Mouse (Mus musculus) hindbrain, embryonic 13.5 days (tissue): ENCODE data around the gene Serpina9. TPM values are rescaled to one million over a fixed set of nuclear protein-coding genes. Genes with fewer than 3 reads are reported as not detected.
"Not testable (repeated sequence)": the region's sequence is repeated elsewhere in the genome, so short reads cannot be mapped to it uniquely, and the experiment has no call there.

ENCODE experiments used
- ATAC-seq: fragments of 200-750 bp; cut with Nextera tagmentation; 2 replicates; pipeline ENCODE4 v1.8.0; 2017; ENCODE audit warnings: moderate TSS enrichment; ENCODE audit not compliant: low FRiP score
- H3K27ac ChIP-seq: fragments of 300-500 bp; sonication (generic); 2 replicates; pipeline ENCODE4 v1.5.1; 2015; ENCODE audit warnings: inconsistent platforms, mild to moderate bottlenecking, moderate library complexity
- H3K27me3 ChIP-seq: fragments of 300-500 bp; sonication (generic); 2 replicates; pipeline ENCODE4 v1.6.1; 2015; ENCODE audit warnings: mild to moderate bottlenecking, inconsistent platforms
- H3K36me3 ChIP-seq: fragments of 300-500 bp; sonication (generic); 2 replicates; pipeline ENCODE4 v1.6.1; 2015; ENCODE audit warnings: mild to moderate bottlenecking, inconsistent platforms
- H3K4me1 ChIP-seq: fragments of 300-500 bp; sonication (generic); replicated peaks from 2 replicates; pipeline ENCODE4 v1.6.1; 2015; ENCODE audit warnings: inconsistent platforms
- H3K4me2 ChIP-seq: fragments of 300-500 bp; sonication (generic); 2 replicates; pipeline ENCODE4 v1.6.1; 2015; ENCODE audit warnings: inconsistent platforms, mild to moderate bottlenecking, moderate library complexity
- H3K4me3 ChIP-seq: fragments of 300-500 bp; sonication (generic); 2 replicates; pipeline ENCODE4 v1.5.1; 2015; ENCODE audit warnings: mild to moderate bottlenecking, inconsistent platforms
- H3K9ac ChIP-seq: fragments of 300-500 bp; sonication (generic); 2 replicates; pipeline ENCODE4 v1.6.1; 2015; ENCODE audit warnings: mild to moderate bottlenecking, inconsistent platforms
- H3K9me3 ChIP-seq: fragments of 300-500 bp; sonication (generic); 2 replicates; pipeline ENCODE4 v1.6.1; 2016; ENCODE audit warnings: inconsistent platforms
- WGBS: fragments of 180-500 bp; shearing (Covaris S2); methylation state at CpG from one replicate; pipeline ENCODE4 v1.1.7; 2015; 5-methylcytosine and 5-hydroxymethylcytosine counted together
- polyA plus RNA-seq: library from polyadenylated mRNA; unstranded; fragments of >200 nt; fragmentation: Nextera tagmentation; extraction: Ambion mirVana; gene quantifications from 2 replicates; pipeline ENCODE4 v1.2.1, GENCODE M21; 2015

The Serpina9 gene
- polyA plus RNA-seq, 1 experiment from 2014 or later: not detected

GRCm38 (mm10) chr12:103962337-103962736 lies 51.2 kb downstream of the Serpina9 start:
- no peaks in the 10 kb centered on the region for H3K4me1 ChIP-seq
- H3K27ac ChIP-seq: no peak overlapping the region
- no peaks in the 10 kb centered on the region for H3K36me3 ChIP-seq
- H3K9ac ChIP-seq: no peak overlapping the region
- H3K9me3 ChIP-seq: 0 out of 2 replicates have a peak, but pooled peaks cover 11% of the 10 kb centered on the region
- H3K4me3 ChIP-seq: no peak overlapping the region
- H3K4me2 ChIP-seq: no peak overlapping the region
- no peaks in the 10 kb centered on the region for H3K27me3 ChIP-seq
- WGBS: 85% methylated on average over 5 of the region's 5 CpGs
- no peak for ATAC-seq

- Histone ChIP-seq H3K36me3 (no peaks in the 10 kb centered on the region), H3K4me2 (no peak overlapping the region), H3K4me3 (no peak overlapping the region), H3K27ac (no peak overlapping the region), H3K4me1 (no peaks in the 10 kb centered on the region), H3K9me3 (0 out of 2 replicates have a peak, but pooled peaks cover 11% of the 10 kb centered on the region), H3K27me3 (no peaks in the 10 kb centered on the region), H3K9ac (no peak overlapping the region)
- 100% methylated on average over 1 of the region's 1 CpGs for WGBS
- ATAC-seq: no peak
These were observed 51.8 kb downstream of the Serpina9 start for GRCm38 (mm10) chr12:103961716-103962115.

GRCm38 (mm10) chr12:103958798-103959197 lies 54.8 kb downstream of the Serpina9 start, which contains the start of gene Serpina1e:
TSS of gene Serpina1e (minus strand) at chr12:103958975.
- 84% methylated on average over 3 of the region's 3 CpGs for WGBS
- no peaks in the 10 kb centered on the region for H3K4me1 ChIP-seq

GRCm38 (mm10) chr12:103956555-103956954 lies 57.0 kb downstream of the Serpina9 start:
- not testable (repeated sequence) for ATAC-seq, H3K4me3 ChIP-seq, H3K9ac ChIP-seq, H3K27me3 ChIP-seq, H3K36me3 ChIP-seq, H3K4me1 ChIP-seq, H3K4me2 ChIP-seq, H3K27ac ChIP-seq
- H3K9me3 ChIP-seq: 0 out of 2 replicates have a peak, but pooled peaks cover 11% of the 10 kb centered on the region
- WGBS: 87% methylated on average over 2 of the region's 2 CpGs

More at GRCm38 (mm10) chr12:103958798-103959197, 54.8 kb downstream of the Serpina9 start, which contains the start of gene Serpina1e:
- Histone ChIP-seq H3K9ac (no peak within 1 kb of the TSS), H3K27ac (no peak within 1 kb of the TSS), H3K36me3 (no peaks in the 10 kb centered on the region), H3K9me3 (0 out of 2 replicates have a peak, but pooled peaks cover 11% of the 10 kb centered on the region), H3K4me3 (no peak within 1 kb of the TSS), H3K27me3 (no peaks in the 10 kb centered on the region), H3K4me2 (no peak within 1 kb of the TSS)
- ATAC-seq: no peak

- H3K4me2 ChIP-seq, H3K4me3 ChIP-seq, H3K27ac ChIP-seq, H3K9me3 ChIP-seq, ATAC-seq, H3K4me1 ChIP-seq, H3K36me3 ChIP-seq, H3K9ac ChIP-seq, H3K27me3 ChIP-seq: not testable (repeated sequence)
- WGBS: 97% methylated on average over 3 of the region's 3 CpGs
These were observed 60.6 kb downstream of the Serpina9 start for GRCm38 (mm10) chr12:103952972-103953371.

GRCm38 (mm10) chr12:103946243-103946642 lies 67.3 kb downstream of the Serpina9 start:
- Histone ChIP-seq H3K9ac (no peak overlapping the region), H3K27me3 (no peaks in the 10 kb centered on the region), H3K9me3 (peaks cover 6% of the 10 kb centered on the region; the same call in 1 of the 2 replicates), H3K4me2 (no peak overlapping the region), H3K4me3 (no peak overlapping the region), H3K27ac (no peak overlapping the region), H3K36me3 (no peaks in the 10 kb centered on the region), H3K4me1 (no peaks in the 10 kb centered on the region)
- 84% methylated on average over 4 of the region's 4 CpGs for WGBS
- no peak for ATAC-seq

Other genes with a start within 250 kb of the Serpina9 start
- not detected in 2 replicates for gene Serpina1d, start 240.2 kb downstream of the Serpina9 start, polyA plus RNA-seq
- gene Serpina1b, start 183.4 kb downstream of the Serpina9 start, polyA plus RNA-seq: 0.89 TPM in 1 of 2 replicates, not detected in the other
- gene Serpina1a, start 150.2 kb downstream of the Serpina9 start, polyA plus RNA-seq: 0.31 TPM in 1 of 2 replicates, not detected in the other
- 0.18 TPM in 1 of 2 replicates, not detected in the other for gene Serpina1c, start 108.9 kb downstream of the Serpina9 start, polyA plus RNA-seq
- gene Serpina1e, start 54.8 kb downstream of the Serpina9 start, polyA plus RNA-seq: 0.27 TPM in 1 of 2 replicates, not detected in the other
- gene Serpina11, start 23.8 kb downstream of the Serpina9 start, polyA plus RNA-seq: not detected in 2 replicates
- gene Serpina12, start 30.7 kb upstream of the Serpina9 start, polyA plus RNA-seq: not detected in 2 replicates
- gene Serpina5, start 87.4 kb upstream of the Serpina9 start, polyA plus RNA-seq: not detected in 2 replicates
- gene Serpina3a, start 99.0 kb upstream of the Serpina9 start, polyA plus RNA-seq: not detected in 2 replicates
- gene Serpina3b, start 114.2 kb upstream of the Serpina9 start, polyA plus RNA-seq: not detected in 2 replicates
- gene Serpina3c, start 140.1 kb upstream of the Serpina9 start, polyA plus RNA-seq: not detected in 2 replicates
- gene Serpina3f, start 200.8 kb upstream of the Serpina9 start, polyA plus RNA-seq: 0.26 TPM in 1 of 2 replicates, not detected in the other
- 0.97 and 1.4 TPM in 2 replicates for gene Serpina3g, start 222.5 kb upstream of the Serpina9 start, polyA plus RNA-seq
- not detected in 2 replicates for gene Serpina3i, start 249.4 kb upstream of the Serpina9 start, polyA plus RNA-seq